Mouse (Mus musculus): ENCODE data around the gene Lgr4.

- TF ChIP-seq CTCF (IDR thresholded peaks at IDR 0.05 in 2 of 3, conservative IDR thresholded peaks at IDR 0.05 in 1 of 3; ENCODE audit: control insufficient read depth in 1 of 3, insufficient read depth in 1 of 3, low read depth in 2 of 3, low read length in 3 of 3, poor library complexity in 1 of 3, severe bottlenecking in 1 of 3) (no peak), POLR2A (IDR thresholded peaks at IDR 0.05; ENCODE audit: control insufficient read depth in 1 of 2, insufficient read depth in 1 of 2, low read depth in 1 of 2, low read length in 2 of 2, poor library complexity in 1 of 2) (no peak), POLR2AphosphoS2 (IDR thresholded peaks at IDR 0.05; ENCODE audit: low read length) (no peak)
Observed at GRCm38 (mm10) chr2:109891471-109891870, 26.0 kb upstream of the Lgr4 start.

All from MEL (cell line).